Mouse (Mus musculus) testis, adult 2 months (tissue): ENCODE measurements at regions not wholly inside any gene's neighbourhood (a gene's known extent, or its start where the extent isn't known, plus 50 kb on each side); places are given as distances from the start of the nearest gene placed in this dataset.

Source experiments
- CTCF ChIP-seq: fragments of 200-500 bp; IDR thresholded peaks from 2 replicates; pipeline ENCODE4 v1.5.1; 2012; ENCODE audit warnings: low read depth, mild to moderate bottlenecking, inconsistent platforms, low read length, moderate library complexity; ENCODE audit not compliant: control insufficient read depth, insufficient read depth, insufficient replicate concordance
- POLR2A ChIP-seq: fragments of 200-500 bp; IDR thresholded peaks from 2 replicates; pipeline ENCODE4 v1.6.1; 2012; ENCODE audit warnings: low read depth, mild to moderate bottlenecking, inconsistent platforms, low read length, moderate library complexity; ENCODE audit not compliant: control insufficient read depth

- TF ChIP-seq CTCF = no peak
- TF ChIP-seq POLR2A = no peak
Observed at GRCm38 (mm10) chr8:8984159-8984828, 294.0 kb upstream of the Arglu1 start.
